Mouse (Mus musculus): ENCODE measurements around the gene Nova2.

Gene Nova2

GRCm38 (mm10) chr7:19007026-19007977, 81.6 kb downstream of the Nova2 start:
- no peak for DNase-seq (ENCODE audit: extremely low spot score, low read depth, low spot score)

DNA sequence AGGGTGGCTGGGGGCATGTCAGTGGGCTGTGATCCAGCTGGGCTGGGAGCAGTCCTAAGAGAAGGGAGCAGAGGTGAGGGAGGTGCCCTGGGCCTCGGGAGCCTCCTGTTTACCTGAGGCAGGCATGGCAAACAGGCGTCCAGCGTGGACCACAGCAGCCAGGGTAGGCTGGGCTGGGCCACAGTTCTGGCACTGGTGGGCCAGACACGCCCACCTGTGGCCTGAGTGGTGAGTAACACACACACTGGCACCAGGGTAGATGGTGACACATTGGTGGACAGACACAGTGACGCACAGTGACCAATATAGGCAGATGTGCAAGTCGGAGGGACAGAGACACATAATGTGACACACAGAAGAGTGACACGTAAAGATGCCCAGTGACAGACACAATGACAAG, 84.9 kb downstream of the Nova2 start:
- no peak for DNase-seq (ENCODE audit: extremely low spot score, low read depth, low spot score)

GRCm38 (mm10) chr7:19012025-19012621, 86.4 kb downstream of the Nova2 start:
- no peak for DNase-seq (ENCODE audit: extremely low spot score, low read depth, low spot score)

DNA sequence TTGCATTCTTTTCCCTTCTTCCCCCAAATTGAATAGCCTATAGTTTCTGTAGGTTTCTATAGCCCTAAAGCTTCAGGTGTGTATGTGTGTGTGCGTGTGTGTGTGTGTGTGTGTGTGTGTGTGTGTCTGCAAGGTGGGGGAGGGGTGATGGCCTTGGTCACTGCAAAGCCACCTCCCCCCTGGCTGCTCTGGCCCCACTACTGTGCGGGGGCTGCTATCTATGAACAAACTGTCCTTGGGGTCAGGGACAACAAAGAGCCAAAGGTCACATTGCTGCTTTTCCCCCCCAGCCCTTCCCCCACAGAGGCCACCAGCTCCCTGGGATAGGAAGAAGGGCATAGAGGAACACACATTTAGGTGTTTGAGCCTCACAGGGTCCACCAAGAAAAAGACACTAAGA, 87.2 kb downstream of the Nova2 start:
- DNase-seq (ENCODE audit: extremely low spot score, low read depth, low spot score): no peak

- DNase-seq (ENCODE audit: extremely low spot score, low read depth, low spot score): no peak
Measured at GRCm38 (mm10) chr7:19014452-19014851, 88.8 kb downstream of the Nova2 start.

Data from hindlimb bud, embryonic 11.5 days (tissue).